Mouse (Mus musculus): ENCODE measurements around the gene Neurod2.

Neurod2 gene

DNA sequence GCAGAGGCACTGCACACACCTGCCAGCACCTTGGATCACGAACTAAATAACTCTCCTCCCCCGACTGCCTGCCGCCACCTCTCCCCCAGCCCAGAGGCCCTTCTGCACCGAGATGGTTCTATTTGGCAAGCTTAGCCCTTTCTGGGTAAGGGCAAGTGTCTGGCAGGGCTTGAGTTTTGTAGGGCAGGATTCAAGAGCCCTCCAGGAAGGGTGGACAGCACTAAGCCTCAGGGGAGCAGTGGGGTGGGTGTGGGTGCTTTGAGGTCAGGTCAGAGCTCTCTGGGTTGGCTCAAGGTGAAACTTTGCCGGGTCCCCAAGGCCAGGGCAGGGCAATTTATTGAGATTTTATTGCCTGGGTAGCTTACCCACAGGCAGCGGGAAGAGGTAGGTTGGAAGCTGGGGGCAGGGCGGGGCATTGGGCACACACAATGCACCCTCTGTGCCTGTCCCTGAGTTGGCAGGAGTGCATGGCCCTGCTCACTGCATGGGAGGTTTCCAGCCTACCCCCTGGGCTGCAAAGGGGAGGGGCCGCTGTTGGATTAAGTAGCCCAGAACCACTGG lies 24.3 kb upstream of the Neurod2 start:
- DNase-seq: peak; percentile 59 to 75

DNA sequence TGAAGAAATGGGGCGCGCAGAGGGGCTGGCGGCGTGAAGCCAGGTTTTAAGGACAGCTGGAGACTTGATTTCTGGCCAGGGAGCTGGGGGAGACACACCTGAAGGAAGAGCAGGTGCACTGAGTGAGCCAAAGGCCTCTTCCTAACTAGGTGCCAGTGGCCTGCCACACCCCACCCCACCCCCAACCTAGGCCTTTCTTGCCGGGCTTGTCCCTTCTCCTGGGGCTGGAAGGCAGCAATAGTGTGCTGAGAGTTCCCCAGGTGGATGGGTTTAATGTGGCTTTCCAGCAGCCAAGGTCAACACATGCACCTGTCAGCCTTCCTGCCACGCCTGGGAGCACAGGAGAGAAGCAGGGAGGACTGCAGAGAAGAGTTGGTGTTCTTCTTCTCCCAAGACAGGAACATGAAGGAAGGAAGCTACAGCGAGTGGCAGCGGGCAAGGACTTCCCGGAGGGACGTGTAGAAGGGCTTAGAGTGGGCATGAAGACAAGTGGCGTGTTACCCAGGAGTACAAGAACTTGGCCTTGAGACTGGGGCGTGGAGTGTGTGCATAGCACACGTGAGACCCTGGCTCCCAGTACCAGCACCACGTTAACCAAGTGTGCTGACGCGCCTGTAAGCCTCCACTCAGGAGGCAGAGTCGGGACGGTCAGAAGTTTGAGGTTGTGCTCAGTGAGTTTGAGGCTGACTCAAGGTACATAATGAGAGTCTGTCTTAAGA lies 23.0 kb upstream of the Neurod2 start:
- no peak for DNase-seq

DNA sequence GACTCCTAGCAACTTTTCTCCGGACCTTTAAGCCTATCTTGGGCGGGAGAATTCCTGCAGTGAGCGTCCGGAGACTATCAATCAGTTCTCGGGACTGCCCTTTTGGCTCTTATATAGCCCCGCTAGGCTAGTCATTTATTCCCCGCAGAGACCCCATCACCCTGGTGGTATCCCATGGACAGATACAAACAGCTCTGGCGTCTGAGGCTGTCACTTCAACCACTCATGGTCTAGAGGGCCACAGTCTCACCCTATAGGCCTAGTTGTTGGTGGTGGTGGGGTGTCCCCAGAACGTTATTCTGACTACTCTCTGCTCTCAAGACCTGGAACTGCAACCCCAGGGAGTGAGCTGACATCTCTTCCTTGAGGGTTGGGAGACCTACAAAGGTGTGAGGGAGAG lies 19.9 kb upstream of the Neurod2 start:
- DNase-seq: no peak

DNA sequence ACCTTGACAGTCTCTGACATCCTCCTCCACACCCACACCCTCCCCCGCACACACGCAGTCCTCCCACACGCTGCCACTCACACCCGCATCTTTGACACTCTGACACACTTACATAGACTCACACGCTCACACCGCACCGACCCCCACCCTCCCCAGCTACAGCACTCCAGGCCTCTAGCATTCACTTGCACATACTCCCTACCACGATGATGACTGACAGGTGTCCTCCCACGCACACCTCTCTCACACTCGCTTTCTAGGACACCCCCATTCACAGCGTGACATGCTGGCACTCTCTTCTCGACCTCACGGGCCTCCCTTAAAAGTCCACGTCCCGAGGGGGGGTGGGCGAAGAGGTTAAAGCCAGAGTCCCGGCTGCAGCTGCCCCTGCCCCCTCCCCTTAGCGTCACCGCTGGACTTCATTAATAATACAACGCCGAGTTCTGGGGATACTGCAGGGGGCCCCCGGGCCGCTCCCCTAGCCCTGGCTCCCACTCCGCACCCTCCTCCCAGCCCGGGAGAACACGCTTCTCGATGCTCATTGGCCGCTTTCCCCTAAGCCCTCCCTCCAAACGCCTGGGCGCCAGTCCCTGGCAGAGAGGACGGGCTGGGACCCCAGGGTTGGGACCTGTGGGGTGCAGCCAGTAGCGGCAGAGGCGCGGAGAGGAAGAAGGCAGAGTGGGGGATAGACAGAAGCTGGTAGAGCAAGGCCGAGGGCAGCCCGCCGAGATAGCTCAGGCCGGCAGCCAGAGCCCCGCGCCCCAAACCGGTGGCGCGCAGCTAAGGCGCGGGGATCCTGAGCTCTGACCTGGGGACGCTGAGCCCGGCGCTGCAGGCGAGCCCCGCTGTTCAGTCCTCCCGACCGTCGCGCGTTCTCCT lies 18.9 kb upstream of the Neurod2 start, which contains the start of gene Ppp1r1b:
Gene Ppp1r1b, plus strand, starts transcription at position 322 of the 879 bp plus-strand sequence.
- peak; percentile 61 to 72 for DNase-seq

DNA sequence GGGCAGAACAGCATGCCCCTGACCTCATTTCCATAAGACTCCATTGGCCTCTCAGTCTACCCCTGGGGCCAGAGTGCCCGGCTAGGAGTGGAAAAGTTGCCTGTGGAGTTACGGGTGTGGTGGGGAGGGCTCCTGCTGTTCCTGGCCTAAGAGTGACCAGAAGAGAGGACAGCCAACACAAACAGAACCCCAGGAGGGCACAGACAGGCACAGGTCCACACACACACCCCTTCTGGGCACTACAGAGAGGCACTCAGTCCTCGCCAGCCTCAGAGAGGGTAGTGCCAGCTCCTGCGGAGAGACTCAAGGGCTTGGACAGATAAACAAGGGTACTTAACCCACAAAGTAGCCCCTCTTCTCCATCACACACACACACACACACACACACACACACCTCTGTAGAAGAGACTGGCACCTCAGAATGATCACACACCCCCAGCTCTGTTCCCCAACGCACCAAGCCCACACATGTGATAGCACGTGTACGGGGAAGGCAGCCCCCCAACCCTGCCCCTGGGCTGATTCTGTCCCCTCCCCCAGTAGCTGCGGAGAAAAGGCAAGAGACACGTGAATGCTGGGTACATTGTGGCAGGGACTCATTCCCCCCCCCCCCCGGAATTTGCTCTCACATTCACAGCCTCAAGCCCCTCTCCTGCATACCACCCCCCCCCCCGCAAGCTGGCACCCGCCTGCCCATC lies 18.1 kb upstream of the Neurod2 start:
- peak; percentile 50 to 64 for DNase-seq

DNA sequence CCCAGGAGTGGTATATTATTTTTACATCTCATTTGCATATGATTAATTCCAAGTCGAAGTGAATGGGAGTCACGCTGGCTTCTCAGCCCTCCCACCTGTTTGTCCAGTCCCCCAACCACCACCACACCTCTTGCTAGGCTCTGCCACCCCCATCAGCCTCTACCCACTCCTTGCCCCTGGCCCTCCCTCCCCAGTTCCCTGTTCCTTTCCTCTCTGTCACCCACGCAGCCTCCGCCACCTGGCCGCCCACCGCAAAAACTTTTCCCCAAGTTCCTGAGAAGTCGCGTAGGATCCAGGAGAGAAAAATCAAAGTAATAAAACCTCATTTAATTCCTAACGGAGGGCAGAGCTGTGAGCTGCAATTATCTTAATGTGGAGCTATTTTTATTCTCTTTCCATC lies 16.7 kb upstream of the Neurod2 start:
- peak in 1 of 2 experiments; percentile 26 for DNase-seq

DNA sequence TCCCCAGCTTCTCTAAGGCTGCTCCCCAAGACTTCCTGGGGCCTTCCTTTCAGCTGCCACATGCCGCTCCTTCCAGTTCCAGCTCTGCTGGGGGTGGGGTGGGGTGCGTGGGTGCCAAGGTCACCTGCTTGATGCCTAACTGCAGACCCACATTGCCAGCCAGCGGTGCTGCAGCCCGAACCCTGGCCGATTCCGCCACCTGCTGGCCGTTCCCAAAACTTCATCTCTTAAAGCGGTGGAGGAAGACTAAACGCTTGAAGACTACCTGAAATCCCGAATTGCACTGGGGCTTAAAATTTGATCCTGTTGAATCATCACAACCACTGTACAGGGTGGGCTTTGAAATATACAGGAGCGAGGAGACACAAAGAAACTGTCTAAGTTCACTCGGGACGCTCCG lies 15.8 kb upstream of the Neurod2 start:
- peak; percentile 84 to 93 for DNase-seq

DNA sequence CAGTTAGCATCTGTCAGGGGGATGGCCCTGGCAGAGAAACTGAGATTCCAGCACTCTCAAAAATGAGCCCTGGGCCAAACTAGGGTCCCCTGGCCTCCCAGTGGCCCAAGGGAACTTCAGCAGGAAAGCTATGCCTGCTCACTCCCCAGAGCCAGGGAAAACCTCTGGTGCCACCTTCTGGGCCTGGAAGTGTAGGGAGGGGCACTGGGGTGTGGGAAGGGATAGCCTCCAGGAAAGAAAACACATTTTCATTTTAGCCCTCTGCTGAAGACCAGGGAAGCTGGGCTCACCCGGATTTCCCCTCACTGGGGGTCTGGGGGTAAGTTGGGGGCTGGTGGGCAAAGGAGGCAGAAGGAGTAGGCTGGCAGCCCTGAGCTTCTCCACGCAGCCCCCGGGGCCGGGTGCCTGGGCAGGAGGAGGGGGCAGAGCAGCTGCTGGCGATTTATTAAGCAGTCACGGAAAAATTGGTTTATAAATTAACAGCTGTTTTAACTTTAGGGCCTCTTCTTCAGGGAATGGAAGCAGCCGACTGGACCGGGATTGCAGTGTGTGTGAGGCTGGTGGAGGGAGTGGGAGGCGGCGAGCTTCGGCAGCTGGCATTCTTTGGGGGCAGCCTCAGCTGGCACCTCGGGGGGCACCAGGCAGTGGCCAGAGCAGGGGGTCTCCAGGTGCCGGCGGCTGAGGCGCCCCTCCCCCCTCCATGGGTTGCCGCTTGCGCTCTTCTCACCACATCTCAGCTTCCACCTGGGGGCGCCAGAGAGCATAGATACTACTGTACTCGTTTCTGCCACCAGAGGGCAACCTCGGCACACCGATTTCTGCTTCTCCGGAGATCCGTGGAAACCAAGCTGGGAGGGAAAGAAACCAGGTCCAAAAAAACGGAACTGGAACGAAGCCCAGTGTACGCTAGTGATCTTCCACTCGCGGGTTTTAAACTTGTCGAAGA lies 12.8 kb upstream of the Neurod2 start:
- DNase-seq: peak; percentile 90 to 97

DNA sequence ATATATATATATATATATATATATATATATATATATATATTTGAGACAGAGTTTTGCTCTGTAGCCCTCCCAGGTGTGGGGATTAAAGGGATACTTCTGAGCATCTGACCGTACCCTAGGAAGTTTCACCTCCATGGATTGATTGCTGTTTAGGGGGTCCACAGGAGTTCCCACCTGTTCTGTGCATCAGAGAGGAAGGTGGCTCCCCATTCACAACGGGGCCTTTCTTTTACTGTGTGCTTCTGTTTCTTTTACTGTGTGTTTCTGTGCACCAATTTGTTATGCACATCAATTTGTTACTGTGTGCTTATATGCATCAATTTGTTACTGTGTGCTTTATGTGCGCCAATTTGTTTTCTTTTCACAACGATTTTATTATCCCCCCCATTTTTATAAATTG lies 11.7 kb upstream of the Neurod2 start:
- DNase-seq: no peak

DNA sequence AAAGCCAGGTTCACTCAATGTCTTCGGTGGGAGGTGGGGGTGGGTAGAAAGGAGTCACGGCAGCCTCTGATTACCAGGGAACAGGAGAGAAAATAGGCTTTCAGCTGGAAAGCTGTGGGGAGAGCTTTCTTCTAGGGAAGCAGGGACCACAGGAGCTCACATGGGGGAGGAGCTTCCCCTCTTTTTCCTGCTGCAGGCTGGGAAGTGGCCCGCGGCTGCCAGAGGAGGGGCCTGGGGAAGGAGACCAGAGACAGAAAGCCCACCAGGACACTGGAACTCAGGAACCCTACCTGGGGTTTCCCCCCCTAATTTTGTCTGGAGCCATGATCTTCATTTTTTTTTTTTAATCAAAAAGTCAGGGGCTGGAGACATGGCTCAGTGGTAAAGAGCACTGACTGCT lies 11.1 kb upstream of the Neurod2 start:
- DNase-seq: no peak

DNA sequence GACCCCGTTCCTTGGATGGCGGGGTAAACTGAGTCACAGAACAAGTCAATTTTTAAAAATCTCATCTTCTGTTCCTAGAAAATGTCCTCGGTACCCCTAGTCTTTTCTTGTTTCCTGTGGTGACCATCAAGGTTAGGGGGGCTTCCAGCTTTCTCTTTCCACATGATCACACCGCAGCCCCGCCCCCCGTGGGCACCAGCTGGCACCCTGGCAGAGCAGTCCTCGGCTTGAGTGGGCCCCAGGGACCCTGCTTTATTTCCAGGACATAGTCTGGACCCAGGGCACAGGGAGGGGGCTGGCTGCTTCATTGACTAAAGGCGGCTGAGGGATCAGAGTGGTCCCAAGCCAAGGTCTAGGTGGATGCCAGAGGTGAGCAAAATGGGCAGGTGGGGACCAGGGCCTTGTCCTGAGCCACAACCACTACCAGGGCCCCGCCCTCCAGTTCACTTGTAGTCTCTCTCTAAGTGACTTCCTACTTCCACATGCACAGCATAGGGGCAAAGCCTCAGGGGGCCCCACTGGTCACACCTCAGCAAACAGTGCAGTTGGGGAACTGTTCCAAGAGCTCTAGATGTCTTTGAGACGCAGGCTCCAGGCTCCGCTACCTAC lies 10.3 kb upstream of the Neurod2 start:
- no peak for DNase-seq

DNA sequence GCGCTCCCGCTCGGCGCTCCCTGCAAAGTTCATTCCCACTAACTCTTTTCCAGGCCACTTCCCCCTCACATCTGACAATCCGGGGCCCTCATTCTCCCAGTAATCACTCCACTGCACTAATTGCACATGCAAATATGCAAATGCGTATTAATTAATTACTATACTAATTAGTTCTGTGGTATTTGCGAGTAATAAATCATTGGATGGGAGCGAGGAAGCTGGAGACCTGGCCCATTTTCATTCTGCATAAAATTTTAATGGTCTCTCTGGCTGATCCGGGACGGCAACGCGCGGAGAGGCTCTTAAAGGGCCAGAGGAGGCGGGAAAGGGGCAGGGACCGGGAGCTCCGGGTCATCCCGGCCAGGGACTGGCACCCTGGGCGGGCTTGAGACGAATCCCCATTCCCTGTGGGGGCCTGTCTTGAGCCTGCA lies 9.6 kb upstream of the Neurod2 start:
- DNase-seq: peak; percentile 39 to 54

DNA sequence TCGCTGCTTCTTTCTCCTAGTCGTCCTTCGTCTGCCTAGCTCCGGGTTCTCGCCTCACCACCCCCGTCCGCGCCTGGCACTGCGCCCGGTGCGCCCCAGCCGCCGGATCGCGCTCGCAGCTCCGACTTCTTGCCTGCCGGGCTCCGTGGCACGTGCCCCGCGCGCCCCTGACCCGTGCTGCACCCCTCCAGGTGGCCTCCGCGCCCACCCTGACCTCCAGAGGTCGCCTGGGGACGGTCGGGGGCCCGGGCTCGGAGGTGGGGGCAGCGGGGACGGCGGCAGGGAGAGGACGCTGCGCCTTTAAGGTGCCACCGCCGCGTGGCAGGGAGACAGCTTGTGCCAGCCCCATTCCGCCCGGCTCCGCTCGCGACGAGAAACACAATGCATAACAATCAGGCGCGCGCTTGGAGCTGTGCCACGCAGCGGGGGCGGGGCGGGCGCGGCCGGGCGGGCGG lies 9.1 kb upstream of the Neurod2 start:
- DNase-seq: peak; percentile 62 to 77

DNA sequence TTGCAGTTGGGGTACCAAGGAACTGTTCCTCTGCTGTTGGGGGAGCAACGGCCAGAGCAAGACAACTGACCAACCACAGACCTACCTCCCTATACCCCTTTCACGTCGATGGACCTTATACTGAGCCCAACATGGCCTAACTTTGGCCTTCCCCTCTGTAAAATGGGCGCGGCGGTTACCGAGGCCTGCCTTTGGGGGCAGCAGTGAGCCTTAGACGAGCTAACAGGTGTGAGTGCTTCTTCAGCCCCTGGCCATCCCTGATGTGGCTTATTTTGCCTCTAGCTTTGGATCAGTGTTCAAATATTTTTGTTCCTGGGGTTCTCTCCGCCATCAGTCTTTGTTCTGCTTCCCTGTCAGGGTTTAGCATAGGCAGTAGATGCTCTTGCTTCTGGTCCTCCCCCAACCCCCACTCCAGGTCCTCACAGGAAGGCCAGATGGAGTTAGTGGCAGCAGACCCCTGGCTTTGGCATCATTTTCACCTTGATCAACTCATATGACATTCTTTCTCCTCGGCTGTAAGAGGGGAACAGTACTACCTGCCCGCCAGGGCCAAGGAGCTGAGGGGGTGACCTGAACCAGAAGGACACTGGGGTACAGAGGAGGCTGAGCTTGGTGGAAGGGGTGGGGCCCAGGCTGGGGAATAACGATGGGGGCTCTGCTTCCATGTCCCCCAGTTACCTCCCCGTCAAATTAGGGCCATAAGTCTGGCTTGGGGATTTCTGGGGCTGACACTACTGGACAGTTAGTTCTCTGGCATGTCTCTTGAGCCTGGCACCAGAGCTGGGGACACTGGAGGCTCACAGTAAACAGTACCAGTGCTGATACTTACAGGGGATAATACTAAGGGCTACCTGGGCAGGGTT lies 7.0 kb upstream of the Neurod2 start:
- peak in 1 of 2 experiments; percentile 69 for DNase-seq

DNA sequence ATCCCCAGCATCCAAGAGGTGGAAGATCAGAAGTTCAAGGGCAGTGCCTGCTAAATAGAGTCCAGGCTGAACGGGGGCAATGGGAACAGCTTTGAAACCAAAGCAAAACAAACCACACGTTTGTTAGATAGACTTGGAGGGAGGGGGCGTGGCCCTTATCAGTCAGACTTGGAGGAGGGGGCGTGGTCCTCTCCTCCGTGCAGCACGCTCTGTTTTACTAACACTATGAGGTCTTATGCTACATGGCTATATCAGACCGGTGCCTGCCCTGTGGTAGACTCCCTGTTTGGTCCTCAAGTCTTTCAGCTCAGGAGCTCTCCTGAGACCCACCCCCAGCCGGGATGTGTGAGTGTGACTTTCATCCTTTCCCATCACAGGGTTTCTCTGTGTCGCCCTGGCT lies 5.8 kb upstream of the Neurod2 start:
- DNase-seq: no peak

DNA sequence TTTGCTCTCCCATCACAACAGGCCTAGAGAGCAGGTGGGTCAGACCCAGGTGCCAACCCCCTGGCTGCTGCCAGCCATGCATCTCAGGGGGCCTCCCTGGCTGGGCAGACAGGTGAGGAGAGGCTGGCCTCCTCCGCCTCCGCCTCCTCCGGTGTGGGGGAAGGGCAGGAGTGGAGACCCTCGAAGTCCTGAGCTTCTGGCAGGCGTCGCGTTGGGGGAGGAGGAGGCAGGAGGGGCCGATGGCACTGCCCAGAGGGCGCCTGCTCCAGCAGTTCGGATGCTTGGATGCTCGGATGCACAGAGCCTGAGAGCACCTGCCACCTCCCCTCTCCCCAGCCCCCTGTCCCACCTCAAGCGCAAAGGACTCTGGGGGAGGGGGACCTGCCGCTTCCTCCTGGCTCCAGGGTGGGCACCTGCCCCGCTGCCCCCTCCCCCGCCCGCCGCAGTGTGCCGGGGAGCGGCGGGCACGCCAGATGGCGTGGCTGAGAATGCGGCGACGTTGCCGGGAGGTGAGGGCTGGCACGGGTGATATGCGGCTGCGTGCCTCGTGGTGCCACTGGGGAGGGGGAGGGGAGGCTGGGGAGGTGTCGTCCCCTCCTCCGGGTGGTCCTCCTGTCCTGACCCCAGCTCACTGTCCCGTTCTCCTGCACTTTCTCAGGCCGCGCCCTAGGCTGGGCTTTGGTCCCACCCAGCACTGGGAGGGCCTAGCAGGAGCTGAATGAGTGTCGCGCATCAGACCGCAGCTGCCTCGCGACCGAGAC lies 4.7 kb upstream of the Neurod2 start:
- DNase-seq: no peak

DNA sequence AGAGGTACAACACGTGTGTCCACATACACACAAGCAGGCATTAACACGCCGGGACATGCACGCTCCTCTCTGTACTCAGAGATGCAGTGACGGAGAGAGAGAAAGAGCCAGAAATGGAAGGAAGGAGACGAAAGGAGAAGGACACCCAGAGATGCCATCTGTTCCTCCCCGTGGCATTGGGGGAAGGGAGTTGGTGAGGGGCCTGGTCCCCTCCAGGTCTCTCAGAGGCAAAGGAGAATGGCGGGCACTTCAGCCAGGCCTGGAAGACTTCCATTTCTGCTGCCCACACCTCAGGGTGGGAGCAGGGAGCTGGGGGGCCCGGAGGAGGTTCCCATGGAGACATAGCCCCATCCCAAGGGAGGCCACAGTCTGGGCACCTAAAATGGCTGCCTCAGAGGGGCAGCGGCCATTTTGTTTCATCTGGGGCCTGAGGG lies 3.8 kb upstream of the Neurod2 start:
- DNase-seq: no peak

DNA sequence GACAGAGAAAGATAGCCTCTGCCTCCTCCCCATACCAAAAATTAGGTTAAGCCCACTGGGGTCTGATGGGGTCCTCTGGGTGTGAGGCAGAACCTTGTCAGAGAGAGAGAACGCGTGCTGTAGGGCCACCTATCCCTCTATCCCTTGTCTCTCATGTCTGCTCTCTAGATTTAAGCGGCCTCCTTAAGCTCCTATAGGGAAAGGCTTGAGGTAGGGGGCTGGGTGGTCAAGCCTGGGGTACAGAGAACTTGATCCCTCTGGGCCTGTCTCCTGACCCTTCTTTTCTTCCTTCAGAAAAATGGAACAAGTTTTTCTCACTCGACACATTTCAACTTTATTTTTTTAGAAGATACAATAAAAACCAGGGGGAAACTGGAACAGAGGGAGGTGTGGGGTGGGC lies 3.4 kb upstream of the Neurod2 start:
- no peak for DNase-seq

DNA sequence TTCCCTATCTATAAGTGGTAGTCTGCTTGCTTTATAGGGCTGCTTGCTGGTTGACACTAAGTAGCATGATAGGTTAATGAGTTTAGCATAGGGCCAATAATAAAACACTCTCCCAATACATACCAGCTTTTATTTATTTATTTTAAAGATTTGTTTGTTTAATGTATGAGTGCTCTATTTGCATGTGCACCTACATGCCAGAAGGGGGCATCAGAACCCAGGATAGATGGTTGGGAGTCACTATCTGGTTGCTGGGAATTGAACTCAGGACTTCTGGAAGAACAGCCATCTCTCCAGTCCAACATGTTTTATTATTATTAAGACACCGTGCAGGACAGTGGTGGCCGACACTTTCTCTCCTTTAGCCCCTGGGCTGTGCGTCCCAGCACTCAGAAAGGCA lies 2.7 kb upstream of the Neurod2 start:
- DNase-seq: no peak

Measured in kidney, postnatal 36 days (tissue).